Mouse (Mus musculus): ENCODE results near the gene Rabggta.

The Rabggta gene

DNA sequence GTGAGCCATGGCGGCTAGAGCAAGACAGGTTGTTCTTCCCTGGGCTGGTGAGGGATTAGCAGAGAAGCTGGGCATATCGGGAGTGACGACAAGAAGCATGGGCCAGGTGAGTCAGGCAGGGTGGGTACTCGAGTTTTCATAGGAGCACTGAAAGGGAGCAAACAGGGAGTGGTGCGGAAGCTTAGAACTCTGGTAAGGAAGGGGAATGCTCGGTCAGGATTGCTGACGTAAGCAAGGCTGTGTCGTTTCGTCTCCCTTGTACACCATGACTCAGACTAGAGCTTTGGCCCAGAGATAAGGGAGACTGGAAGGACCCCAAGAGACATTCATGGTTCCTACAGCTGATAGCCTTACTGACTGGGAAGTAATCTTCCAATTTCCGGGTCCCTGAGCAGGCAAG, 11.8 kb upstream of the Rabggta start:
- DNase-seq (ENCODE audit: low read depth, low spot score), result no peak

DNA sequence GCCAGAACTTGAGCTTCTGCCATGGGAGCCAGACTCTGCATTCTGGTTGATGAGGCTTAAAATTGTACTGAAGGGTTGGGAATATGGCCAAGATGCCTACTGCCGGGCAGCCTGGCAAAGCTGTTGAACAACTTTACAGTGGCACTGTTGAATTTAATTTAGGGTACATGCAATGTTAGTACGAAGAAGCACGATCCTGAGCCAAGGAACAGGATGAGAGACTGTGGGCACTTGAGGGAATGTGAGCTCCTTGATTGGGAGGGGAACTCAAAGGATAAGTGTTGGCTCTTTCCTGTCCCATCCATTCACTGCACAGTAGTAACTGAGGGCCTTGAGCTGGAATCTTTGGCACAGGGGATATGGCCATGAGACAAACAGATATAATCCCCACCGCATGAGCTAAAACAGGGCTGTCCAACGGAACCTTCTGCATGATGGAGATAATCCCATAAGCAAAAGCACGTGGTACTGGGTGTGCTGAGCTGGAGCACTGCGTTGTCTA, 8.5 kb upstream of the Rabggta start:
- no peak for DNase-seq (ENCODE audit: low read depth, low spot score)

DNA sequence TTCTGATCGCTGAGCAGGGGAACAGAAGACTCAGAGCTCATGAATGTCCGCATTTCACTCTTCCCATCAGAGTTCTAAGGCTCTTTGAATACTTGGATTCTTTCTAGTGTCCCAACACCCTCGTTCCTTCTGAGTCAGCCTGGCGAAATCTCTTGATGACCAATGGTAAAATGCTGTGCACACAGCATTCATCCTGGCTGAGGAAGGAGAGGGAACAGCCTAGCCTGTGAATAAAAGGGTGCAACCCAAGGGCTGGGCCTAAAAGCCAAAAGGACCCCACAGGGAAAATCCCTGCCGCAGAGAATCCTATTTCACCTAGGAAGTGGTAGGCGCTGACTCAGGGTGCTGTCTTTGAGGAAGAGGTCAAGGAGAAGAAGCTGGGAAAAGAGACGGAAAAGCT, 8.1 kb upstream of the Rabggta start:
- DNase-seq (ENCODE audit: low read depth, low spot score), result no peak

DNA sequence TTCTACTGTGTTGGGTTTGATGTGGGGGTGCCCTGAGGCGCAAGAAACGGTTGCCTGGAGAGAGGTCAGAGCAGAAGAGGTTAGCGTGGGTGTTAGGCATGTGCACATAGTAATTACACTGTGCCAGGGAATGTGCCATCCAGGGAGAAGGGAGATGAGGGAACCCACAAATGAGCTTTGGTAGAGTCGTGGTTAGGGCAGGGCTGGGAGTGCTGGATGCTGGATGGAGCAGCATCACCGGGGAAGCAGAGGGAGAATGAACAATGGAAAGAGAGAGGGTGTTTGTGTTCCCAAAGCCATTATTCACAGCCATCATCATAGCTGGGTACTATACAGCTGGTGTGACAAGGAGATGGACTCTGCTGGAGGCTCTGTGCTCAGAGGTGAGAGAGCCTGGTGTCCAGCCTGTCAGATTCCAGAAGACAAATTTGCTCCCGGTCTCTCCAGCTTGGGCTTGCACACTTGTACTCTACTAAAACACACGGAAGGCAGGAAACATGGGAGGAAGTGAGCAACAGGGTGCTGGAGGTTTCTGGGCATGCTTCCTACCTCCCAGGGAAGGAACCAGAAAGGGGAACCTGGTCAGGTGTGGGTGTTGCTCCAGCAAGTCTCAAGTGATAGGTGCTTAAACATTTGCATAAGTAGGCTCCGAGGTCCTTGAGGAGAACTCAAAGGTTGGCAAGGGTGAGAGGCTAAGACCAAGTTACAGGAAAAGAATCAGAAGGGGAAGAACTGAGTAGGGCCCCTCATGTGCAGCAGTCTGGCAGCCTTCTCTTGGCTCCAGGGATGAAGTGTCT, 6.0 kb upstream of the Rabggta start:
- DNase-seq (ENCODE audit: low read depth, low spot score), result no peak

DNA sequence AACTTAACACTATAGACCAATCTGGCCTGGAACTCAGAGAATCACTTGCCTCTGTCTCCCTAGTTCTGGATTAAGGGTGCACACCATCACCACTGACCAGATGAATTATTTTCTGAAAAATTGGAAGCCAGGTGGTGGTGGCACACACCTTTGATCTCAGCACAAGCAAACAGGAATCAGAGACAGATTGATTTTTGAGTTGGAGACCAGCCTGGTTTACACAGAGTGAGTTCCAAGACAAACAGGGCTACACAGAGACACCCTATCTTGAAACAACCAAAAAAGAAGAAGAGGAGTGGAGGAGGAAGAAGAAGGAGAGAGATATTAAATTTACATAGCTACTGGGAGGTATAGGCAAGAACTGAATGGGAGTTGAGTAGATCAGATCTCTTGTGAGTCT, 4.2 kb upstream of the Rabggta start:
- no peak for DNase-seq (ENCODE audit: low read depth, low spot score)

DNA sequence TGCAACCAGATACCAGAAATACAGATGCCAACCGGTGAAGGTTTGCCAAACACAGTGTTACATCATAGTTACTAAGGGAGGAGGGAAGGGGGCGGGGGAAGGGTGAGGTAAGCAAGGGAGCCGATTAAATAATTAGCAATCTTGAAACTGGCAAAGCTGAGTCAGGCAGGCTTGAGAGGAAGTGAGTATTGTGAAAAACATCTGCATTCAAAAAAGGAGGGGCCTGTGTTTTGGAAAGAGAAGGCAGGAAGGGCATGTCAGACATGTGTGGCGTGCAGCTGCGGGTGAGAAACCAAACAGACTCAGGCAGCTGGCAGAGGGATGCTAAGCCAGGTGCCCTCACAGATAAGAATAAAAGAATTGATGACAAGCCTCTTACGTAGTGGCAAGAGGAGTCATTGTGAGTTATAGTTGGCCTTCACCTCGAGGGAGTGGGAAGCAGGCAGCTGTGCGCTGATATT, 2.4 kb upstream of the Rabggta start:
- DNase-seq (ENCODE audit: low read depth, low spot score), result no peak

DNA sequence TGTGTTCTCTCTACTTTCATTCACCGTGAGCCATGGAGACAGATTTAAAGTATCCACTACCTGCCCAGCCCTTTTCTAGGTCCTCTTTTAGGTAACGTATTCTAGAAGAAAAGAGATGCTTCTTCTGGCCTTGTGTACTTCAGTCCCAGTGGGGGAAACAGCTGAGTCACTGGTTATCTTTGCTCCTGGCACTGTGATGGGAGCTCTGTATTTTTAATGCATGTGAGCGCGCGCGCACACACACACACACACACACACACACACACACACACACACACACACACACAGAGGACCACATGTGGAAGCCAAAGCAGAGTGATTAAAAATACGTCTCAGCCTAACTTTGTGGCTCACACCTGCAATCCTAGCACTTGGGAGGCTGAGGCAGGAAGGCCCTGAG, 1.4 kb upstream of the Rabggta start:
- DNase-seq (ENCODE audit: low read depth, low spot score), result no peak

DNA sequence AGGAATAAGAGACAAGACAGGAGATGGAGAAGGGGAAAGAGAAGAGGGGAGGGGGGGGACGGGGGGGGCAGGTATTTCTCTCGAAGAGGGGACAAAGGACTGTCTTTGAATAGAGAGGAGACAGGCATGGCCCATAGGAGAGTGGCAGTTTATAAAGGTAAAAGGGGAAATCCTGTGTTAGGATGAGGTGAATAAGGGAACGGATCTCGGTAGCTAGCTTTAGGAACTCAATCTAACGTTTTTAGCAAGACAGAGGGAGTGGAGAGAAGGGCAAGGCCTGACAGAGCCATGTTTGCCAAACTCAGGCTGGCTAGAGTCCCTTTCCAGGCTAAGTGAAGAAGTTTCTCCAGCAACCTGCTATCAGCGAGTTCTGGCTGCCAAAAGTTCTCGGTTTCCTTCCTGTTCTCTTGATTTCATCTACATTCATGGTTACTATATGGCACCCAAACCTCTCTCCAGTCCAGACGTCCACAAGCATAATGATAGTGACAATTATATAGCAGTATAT, 429 bp upstream of the Rabggta start:
- DNase-seq (ENCODE audit: low read depth, low spot score), result no peak

DNA sequence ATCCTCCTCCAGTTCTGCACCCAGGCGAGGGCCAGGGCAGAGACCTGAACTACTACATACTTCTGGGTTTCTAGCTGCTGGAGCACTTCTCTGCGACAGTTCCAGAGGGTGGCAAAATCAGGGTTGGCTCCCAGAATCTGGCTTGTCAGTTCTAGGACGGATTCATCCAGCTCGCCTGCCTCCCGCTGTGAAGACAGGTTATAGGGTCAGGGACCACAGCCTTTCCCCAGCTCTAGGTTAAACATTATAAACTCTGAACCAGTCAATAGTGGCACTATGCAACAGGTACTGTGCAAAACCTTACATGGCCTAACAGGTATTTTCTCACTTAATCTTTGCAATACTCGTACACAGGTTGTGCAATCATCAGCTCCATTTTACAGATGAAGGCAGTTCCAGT, 987 bp downstream of the Rabggta start:
- no peak for DNase-seq (ENCODE audit: low read depth, low spot score)

DNA sequence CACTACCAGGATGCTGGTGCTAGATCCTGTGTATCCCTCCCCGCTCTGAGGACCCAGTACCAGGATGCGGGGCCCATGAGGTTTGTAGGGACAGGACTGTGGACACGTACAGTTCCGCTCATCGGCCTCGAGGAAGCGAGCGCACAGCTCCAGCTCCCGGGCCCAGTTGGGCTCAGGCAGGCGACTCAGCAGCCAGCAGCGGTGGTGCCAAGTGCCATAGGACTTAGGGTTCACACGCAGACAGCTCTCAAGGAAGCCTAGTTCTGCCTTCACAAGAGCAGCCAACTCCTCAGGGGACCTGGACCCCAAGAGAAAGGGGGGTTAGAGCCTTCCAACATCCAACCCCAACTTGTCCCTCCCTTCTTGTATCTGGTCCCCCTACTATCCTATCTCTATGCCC, 1.4 kb downstream of the Rabggta start:
- DNase-seq (ENCODE audit: low read depth, low spot score), result no peak

DNA sequence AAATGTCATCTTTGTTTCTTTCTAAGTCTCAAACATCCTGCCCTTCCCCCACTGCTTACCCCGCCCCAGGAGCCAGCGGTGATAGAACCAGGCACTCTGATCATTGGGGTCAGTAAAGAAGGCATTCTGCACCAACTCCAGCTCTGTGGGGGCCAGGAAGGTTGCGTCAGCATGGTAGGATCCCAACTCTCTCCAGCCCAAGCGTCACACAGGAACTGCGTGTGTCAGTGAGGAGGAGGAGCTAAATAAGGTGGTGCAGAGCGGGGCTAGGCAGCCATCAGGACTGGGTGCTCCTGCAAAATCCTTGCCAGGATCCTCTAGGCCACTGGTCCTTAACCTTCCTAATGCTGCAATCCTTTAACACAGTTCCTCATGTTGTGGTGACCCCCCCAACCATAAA, 2.3 kb downstream of the Rabggta start:
- no peak for DNase-seq (ENCODE audit: low read depth, low spot score)

DNA sequence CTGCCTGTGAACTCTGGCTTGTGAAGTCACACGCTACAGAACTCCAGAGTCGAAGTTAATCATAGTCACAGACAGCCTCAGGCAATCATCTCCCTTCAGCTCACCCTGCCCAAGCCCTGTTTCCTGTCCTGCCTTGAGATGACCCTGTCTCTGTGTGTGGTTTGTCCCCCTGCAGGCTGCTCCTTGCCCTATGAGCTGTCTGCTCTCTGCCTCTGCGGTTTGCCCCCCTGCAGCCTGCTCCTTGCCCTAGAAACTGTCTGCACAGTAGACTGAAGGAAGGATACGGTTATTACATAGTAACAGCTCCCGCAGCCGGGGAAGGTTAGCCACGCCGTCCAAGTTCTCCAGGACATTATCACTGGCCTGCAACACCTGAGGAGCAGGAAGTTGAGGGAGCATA, 5.2 kb downstream of the Rabggta start:
- no peak for DNase-seq (ENCODE audit: low read depth, low spot score)

DNA sequence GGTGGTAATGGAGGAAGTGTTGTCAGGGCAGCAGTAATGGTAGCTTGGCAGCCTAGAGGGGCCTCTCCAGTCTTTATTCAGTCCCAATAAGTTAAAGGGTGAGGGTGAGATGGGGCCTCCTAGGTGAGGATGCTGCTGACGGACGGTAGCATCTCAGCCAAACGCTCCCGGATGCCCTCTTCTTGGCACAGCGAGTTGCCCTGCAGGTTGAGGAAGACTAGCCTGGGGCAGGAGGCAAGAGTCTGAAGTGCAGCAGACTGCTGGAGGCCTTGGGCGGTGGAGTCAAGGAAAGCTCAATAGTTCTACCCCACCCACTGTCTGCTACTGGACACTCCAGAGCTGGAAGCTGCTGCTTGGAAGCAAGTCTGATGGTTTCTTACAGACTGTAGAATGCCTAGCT, 5.8 kb downstream of the Rabggta start:
- no peak for DNase-seq (ENCODE audit: low read depth, low spot score)

DNA sequence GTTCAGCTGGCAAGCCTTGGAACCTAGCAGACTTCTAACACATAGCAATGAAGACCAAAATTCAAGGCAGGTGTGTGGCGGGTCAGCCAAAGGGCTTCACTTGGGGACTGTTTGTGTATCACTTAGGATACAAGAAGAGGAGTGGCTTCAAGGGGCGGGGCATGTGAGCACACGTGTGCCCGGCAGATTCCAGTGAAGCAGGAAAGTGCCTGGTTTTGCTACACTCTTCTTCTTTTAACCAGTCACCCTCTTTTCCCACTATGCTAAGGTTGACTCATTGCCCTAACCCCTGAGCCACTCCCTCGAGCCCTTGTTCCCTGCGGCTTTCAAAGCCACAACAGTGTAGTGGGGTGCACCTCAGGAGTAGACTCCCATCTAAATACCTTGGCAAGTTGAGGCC, 7.2 kb downstream of the Rabggta start:
- no peak for DNase-seq (ENCODE audit: low read depth, low spot score)

DNA sequence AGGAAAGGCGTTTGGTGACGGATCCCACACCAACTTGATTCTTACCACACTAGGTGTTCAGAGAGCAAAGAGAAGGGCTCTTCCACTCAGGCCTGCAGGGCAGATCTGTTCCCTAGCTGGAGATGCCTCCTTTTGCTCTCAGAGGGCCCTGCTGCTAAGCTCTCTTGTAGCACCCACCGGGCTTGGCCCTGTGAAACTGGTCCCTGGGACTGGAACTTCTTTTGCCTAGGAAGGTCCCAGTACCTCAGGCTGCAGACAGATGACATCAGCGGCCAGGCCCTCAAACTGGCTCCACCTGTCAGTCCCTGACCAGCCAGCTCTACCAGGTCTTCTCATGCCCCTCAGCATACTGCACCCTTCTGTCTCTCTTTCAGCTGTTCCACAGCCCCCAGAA, 8.3 kb downstream of the Rabggta start, which contains the start of gene Tgm1:
Tgm1 (minus strand) TSS at position 198 of the 394 bp plus-strand sequence.
- no peak for DNase-seq (ENCODE audit: low read depth, low spot score)

DNA sequence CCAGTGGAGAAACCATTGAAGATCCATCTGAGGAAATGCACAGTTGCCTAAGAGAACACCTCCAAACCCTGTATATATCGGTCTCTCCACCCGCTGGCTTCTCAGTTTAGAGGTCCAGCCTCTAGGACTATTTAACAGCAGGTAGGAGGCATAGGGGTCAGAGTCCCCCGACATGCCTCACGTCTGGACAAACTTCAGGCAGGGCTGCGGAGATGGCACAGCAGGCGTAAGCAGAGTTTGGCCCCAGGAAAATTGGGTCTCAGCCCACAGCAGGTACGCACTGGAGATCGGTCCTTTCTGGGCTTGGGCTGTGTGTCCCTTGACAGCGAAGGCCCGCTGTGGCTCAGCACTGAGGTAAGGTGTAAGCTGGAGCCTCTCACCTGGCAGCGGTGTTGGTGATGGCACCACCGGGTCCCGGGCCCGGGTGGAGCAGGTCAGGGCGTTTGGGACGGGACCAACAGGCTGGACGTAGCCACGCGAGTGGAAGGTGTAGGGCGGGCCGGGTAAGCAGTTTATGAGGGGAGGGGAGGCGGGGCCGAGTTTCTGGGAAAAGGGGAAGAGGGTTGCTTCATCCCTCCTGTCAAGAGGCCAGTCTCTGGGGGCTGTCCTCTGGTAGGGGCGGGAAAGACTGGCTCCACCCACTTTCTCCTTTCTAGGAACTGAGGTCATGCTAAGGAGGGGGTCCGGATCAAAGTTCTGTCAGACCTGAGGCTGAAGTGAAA, 8.9 kb downstream of the Rabggta start:
- no peak for DNase-seq (ENCODE audit: low read depth, low spot score)

DNA sequence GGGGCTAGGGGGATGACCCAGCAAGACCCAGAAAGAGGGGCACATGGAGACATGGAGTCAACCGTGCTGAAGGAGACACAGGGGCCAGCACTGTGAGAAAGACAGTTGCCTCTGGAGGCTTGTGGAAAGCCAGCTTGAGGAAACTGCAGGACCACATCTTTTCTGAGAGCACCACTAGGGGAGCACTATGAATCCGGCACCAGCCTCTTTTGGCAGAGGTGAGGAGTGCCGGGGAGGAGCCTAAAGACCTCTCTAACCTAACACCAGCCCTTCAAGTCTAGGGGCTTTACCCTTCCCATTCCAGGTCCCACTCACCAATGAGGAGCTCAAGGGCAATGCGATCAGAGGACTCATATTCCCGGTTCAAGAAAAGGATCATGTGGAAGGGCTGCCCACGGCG, 10.3 kb downstream of the Rabggta start:
- no peak for DNase-seq (ENCODE audit: low read depth, low spot score)

DNA sequence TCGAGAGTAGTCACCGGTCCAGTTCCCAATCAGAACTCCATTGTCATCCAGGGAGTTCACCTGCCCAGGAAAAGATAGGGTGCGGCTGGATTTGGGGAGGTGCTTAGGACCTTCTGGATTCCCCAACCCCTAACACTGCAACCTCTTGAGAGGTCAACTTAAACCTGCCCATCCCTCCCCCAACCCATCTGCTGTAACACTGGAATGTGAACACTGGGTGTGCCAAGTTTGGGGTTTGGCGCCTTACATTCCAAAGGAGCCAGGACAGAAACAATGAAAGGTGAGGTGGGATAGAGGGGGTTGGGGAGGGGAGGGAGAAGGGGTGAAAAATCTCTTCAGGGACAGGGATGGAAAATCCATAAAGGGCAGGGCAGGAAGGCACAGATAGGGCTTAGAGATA, 12.6 kb downstream of the Rabggta start:
- DNase-seq (ENCODE audit: low read depth, low spot score), result no peak

DNA sequence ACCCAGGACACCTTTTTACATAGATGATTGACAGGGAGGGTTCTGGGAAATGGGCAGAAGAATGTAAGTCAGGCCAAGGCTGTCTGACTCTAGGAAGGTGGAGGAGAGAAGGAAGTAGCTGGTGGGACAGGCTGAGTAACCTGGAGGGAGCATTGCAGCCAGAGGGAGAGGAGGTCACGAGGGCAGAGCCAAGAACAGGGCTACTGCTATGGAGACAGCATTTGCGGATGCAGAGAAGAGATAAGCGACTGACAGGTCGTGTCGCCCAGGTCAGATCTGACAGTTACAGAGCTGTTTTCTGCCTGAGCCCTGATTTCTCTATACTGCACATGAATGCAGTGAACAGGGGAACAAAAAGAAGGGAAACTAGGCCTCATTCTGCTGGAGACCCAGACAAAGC, 14.7 kb downstream of the Rabggta start:
- DNase-seq (ENCODE audit: low read depth, low spot score), result no peak

DNA sequence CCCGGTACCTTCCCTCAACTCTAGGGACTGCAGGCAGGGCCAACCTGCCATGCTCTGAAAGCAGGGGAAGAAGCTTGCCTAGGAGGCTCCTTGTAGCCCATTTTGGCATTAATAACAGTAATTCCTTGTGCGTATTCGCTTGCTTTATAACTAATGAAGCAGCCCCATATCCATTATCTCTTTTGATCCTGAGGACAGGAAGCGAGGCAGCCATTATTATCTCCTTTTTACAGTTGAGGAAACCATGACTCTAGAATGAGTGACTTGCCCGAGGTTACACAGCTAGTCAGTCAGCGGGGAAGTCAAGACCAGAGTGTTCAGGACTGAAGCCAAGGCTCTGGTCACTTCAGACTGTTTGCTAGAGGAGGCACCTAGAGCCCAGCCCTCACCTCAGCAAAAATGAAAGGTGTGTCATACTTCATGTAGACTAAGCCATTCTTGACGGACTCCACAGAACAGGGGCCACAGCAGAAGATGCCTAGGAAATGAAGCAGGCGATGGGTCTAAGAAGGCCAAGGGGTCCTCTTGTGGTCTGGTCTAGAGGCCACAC, 15.9 kb downstream of the Rabggta start:
- no peak for DNase-seq (ENCODE audit: low read depth, low spot score)

DNA sequence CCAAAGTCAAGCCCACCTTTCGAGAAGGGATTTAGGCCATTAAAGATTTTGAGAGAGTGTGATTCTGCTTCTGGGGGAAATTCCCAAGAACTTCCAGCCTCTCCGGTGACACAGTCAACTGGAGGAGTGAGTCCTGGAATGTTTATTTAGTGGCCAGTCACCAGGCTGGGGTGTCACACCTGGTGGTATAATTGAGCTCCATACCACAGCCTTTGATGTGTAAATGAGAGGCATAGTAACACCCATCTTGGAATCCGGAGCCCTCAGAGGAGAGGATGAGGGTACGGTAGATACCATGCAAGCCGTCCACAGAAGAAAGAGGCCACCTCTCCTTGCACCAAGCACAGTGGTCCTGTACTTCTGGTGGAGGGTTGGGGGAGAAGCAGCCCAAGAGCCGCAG, 19.3 kb downstream of the Rabggta start:
- no peak for DNase-seq (ENCODE audit: low read depth, low spot score)

DNA sequence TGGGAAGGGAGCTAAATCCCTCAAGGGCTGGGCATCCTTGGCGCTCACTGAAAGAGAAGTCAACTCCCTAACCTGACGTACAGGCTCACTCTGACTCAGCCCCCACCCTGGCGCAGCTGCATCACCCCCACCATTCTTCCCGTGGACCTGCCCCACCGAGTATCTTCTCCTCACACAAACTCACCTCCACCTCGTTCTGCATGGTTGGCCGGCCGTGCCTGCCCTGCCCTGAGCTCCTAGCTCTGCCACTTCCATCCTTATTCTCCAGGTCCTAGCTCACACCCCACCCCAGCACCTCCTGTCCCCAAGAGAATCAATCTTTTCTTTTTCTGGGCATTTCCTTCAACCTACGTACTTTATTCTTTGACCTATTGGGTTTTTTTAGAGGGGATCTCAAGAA, 20.9 kb downstream of the Rabggta start:
- no peak for DNase-seq (ENCODE audit: low read depth, low spot score)

DNA sequence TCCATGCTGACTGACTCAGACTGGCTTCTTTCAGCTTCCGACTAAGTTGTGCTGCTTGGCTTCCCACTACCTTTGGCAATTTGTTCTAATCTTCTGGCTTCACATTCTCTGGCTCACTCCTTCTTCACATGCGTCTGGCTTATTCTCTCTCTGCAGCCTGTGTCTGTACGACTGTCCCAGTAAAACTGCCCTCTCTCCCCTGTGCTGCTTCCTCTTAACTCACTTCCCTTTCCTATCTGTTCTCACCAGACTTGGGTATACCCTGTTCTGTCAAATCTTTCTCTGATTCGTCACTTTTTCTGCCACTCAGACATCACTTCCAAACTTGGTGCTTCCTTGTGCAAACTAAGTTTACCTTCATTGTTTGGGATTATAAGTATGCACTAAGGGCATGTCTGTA, 24.8 kb downstream of the Rabggta start:
- no peak for DNase-seq (ENCODE audit: low read depth, low spot score)

Data from retina, postnatal 7 days (tissue).